Mouse (Mus musculus): Measurements from ENCODE around the gene Vldlr. TPM values are rescaled to one million over a fixed set of nuclear protein-coding genes. Genes with fewer than 3 reads are reported as not detected.

The Vldlr gene
- 10 to 100 TPM; 49.5 to 50.4 TPM for total RNA-seq (2021)
- long read RNA-seq, experiment 1, full-length matches to known transcripts, result 5 of 13 reads
- long read RNA-seq, experiment 1, partial matches to known transcripts, result 4 of 13 reads
- long read RNA-seq, experiment 1, other reads (novel, unspliced or antisense), result 4 of 13 reads
- long read RNA-seq, experiment 2, full-length matches to known transcripts, result 4 of 11 reads
- long read RNA-seq, experiment 2, partial matches to known transcripts, result 6 of 11 reads
- long read RNA-seq, experiment 2, other reads (novel, unspliced or antisense), result 1 of 11 reads

DNA sequence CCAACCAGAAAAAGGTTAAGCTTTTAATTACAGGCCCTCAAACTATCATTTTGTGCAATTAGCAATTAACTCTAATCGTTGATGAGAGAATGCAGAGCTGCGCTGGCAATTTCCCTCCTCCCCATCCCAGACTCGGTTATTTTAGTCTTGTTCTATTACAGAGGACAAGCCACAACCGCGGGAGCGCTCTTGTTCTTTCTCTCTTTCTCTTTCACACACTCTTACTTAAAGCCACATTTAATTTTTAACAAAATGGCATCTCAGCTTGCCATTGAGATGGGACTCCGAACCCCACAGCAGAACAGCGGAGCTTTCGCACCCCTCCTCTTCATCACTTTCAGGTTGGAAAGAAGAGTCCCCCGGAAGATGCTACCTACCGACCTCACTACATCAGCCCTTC is at the start of gene Vldlr:
Gene Vldlr, plus strand, starts transcription at position 167 of the 400 bp plus-strand sequence.
- DNase-seq (ENCODE audit: low spot score in 2 of 2), result peak in 1 of 2 experiments; percentile 45

DNA sequence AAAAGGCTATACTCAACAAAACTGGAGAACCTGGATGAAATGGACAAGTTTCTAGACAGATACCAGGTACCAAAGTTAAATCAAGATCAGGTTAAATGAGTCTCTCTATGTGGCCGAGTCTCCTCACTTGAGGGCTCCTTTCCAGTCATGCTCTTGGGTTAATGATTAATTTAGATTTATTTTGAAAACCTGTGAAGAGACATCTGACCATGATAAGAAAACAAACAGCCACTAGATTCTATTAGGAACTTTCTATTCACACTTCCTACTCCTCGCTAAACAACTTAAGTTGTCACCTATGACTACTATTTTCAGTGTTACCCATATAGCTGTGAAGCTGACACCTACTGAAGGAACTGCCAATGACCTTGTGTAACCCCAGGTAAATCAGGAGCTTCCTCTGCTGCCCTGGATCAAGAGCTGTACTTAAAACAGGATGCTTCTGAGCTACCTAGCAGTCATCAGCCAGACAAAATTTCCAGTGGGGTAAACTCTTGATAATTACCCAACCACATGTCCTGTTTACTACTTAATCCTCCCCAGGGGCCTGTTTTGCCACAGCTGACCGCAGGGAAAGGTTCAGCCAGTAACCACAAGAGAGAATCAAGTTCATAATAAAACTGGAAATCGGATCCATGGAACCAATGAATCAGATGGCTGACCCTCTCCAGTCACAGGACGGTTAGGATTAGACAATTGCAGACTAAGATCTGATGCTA is 48.5 kb upstream of the Vldlr start:
- no peak for DNase-seq (ENCODE audit: low spot score in 2 of 2)

DNA sequence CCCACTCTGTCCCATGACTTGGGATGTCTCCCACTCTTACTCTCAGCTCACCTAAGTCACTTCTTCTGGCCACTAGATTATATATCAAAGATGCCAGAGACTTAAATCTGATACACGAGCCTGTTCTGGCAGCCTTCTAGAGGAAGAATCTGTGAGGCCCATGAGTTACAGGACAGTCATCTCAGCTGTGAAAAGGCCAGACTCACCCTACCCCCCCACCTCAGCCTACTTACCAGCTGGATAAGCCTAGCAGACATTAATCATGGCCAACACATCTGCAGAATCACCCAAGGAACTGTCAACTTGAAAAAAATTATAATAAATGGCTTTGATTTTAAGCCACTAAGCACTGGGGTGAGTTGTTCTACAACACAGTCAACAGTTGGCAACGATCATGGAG is 42.4 kb upstream of the Vldlr start:
- no peak for DNase-seq (ENCODE audit: low spot score in 2 of 2)

DNA sequence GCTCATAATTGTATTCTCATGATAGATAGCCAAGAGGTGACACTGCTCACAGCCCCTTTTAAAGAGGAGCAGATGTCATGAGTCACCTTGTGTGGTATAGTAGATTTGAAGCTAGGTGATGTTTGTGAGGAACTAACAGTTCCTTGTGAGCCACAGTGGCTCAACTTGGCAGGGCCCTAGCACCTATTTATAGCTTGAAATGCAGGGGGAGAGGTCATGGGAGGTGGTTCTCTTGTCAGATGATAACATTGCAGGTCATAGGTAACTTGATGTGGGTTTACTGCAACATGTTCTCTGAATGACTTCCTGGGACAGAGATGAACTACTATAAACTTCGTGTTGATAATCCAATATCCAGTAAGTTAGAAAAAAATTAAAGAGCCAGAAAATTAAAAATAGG is 40.7 kb upstream of the Vldlr start:
- DNase-seq (ENCODE audit: low spot score in 2 of 2), result no peak

DNA sequence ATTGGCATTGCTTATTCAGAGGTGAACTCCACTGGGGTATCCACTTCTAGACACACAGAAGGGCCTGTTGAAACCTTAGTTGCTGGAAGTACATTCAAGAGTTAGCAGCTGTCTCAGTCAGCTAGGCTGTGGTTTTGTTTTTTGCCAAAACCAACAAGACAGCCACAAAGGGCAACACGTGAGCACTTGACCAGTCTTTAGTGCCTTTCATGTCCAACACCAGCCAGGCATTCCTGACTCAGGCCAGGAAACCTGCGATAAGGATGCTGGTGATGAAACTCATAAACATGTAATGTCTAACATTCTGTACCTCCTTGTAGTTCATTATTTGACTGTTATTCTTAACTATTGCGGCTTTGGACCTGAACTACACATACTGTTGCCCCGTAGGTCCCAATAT is 39.7 kb upstream of the Vldlr start:
- no peak for DNase-seq (ENCODE audit: low spot score in 2 of 2)

DNA sequence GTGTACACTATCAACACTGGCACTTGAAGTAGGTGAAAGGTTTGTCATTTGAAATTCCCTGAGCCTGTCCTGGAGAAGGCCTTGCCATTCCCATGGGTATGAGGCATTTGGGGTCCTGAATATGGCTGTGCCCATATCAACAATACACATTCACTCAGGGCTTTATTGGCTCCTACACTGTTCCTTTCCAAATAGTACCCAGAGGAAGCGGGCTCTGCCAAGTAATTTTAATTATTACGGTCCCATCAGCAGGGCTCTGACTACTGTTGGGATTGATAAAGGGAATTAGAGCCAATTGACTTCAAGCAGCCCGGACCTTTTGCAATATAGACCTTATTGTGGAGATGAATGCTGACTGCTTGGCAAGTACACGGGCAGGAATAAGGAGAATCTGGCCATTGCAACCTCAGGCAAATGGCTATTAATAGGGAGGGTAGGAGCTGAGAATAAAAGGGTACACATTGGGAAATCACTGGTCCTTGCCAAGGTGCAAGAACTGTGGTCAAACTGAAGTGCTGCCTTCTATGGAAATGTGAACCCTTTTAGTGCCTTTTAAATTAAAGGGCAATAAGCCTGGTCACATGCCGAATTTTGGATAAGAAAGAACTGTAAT is 38.0 kb upstream of the Vldlr start:
- peak in 1 of 2 experiments; percentile 1 for DNase-seq (ENCODE audit: low spot score in 2 of 2)

DNA sequence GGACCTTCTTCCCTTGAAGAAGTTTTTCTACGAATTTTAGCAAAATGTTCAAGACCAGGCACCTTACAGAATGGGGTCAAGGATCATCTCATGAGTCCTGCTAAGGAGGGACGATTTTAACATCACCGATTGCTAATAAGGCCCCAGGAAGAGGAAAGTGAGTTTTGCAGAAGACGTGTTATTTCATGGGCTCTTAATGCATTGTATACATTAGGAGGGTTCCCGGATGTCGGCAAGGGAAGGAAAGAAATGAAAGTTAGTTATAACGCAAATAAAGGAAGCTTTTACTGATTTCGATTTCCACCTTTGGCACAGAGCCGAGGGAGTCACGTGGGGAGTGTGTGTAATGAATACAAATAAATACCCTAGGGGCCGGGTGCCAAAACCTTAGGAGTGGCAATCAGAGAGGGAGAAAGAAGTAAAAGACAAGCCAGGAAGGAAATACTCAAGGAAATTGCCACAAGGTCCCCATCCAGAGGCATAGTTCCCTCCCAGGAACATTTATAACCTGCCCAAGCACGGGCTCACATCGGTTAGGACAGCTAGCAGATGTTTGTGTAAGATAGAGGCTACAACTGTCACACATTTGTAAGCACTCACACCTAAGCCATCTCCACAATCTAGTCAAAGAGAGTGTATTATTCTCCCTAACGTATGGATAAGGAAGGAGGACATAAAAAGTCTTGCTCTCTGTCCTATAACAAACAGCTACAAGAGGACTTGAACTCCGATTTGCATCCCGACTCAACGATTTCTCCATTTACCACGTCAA is 35.7 kb upstream of the Vldlr start:
- peak in 1 of 2 experiments; percentile 36 for DNase-seq (ENCODE audit: low spot score in 2 of 2)

DNA sequence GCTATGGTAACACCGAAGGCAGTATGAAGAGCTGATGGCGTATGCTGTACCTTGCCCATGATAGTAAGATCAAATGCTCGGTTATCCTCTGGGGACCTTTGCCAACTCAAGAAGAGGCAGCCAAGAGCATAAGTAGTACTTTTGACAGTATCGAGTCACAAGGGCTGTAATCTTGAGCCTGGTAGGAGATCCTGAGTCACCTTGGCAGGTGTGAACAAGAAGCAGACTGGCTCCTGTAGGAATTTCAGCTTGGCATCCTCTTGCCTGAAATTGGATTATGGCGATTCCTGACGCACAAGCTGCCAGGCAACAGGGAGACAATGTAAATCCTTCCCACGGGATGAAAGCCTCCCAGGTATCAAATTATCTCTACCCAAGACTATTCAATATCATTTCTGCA is 32.8 kb upstream of the Vldlr start:
- no peak for DNase-seq (ENCODE audit: low spot score in 2 of 2)

DNA sequence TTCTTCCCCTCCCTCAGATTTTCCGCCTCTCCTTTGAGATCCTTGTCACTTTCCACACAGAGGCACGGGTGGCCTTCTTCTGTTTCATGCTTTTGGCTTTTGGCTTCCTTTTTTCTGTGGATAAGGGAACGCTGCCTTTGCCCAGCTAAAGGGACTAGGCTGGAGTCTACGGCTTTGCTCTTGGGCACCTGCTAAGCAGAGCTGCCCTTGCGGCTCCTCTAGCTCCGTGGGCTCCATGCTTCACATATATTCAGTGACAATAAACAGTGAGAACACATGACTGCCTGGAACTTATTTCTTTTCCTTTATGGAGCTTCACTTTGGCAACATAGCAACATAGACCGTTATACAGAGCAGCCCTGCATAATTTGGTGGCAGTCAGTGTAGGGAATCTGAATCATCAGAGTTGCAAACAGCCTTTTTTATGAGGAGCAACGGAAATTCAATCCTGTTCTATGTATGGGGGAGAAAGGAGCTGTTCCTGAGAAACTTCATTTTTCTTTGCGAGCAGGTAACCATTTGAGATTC is 12.5 kb upstream of the Vldlr start:
- DNase-seq (ENCODE audit: low spot score in 2 of 2), result no peak

DNA sequence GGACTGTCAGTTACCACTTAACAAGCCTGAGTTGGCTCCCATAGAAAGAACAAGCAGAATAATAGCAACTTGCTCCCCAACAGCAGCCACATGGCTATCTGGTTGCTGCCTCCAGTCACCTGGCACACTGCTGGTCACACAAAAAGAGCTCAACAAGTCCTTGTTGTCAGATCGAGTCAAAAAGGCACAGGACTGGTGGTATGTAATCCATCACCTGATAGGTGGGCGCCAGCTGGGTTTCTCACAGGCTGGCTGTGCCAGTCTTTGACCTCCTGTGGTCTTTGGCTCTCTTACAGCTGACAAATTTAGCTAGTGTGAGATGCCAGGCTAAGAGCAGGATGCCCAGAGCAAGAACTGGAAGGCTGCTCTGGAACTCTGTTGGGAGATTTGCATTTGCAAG is 5.3 kb upstream of the Vldlr start:
- DNase-seq (ENCODE audit: low spot score in 2 of 2), result peak; percentile 21

DNA sequence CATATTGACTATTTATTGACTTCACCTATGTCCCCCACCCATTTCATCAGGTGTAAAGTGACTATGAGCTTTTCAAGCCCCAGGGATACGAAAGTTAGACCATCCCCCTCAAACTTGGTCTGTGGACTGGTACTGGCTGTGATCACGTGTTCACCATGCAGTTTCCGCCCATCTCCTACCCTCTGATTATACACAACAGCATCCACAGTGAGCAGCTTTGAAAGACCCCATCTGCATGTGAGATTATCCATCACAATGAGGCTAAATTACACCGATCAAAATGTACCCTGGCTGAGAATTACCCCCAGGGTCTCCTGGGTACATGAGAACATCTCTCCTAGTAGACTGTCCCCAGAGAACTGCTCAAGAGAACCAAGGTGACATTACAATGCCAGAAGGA is 688 bp upstream of the Vldlr start:
- no peak for DNase-seq (ENCODE audit: low spot score in 2 of 2)

DNA sequence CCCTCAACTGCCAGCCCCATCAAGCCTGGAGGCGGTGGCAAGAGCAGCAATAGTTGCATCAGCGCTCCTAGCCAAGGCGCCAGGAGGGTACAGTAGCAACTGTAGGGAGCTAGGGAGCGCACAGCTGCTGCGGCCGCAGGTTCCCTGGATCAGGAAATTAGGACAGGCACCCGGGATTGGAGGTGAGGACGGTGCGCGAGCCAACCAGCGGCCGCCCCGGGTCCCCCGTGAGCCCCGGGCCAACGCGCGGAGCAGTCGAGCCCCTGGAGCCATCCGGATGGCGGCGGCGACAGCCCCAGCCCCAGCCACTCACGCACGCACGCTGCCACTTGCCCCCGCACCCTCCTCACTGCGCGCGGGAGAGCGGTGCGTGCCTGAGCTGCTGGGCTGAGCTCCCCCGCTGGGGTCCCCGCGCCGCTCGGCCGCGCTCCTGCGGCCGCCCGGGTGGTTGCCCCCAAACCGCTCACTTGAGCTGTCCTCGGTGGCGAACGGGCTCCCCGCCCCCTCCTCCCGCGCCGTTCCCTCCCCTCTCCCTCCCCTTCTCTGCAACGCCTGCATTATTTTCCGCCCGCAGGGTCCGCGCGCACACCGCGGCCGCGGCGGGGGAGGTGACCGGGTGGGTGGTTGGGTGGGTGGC is 601 bp downstream of the Vldlr start:
- DNase-seq (ENCODE audit: low spot score in 2 of 2), result peak; percentile 52 to 75

DNA sequence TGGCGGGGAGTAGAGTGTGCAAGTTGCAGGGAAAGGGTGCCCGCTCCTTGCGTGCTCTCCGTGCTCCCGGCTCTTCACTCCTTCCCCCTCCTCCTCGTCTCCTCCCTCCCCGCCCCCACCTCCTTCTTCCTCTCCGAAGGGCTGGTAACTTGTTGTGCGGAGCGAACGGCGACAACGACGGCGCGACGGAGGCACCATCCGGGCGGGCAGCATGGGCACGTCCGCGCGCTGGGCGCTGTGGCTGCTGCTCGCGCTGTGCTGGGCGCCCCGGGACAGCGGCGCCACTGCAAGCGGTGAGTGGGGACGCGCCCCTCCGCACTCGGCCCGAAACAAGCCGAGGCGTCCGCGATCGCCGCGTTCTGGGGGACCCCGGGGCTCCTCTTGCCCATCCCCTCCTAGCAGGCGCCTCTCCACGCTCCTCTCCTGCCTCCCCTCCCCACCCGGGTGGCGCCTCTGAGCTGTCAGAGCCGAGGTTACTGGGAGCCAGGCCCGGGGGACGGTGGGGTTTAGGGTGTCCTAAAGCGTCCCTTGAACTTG is 1.2 kb downstream of the Vldlr start:
- peak; percentile 65 to 78 for DNase-seq (ENCODE audit: low spot score in 2 of 2)

DNA sequence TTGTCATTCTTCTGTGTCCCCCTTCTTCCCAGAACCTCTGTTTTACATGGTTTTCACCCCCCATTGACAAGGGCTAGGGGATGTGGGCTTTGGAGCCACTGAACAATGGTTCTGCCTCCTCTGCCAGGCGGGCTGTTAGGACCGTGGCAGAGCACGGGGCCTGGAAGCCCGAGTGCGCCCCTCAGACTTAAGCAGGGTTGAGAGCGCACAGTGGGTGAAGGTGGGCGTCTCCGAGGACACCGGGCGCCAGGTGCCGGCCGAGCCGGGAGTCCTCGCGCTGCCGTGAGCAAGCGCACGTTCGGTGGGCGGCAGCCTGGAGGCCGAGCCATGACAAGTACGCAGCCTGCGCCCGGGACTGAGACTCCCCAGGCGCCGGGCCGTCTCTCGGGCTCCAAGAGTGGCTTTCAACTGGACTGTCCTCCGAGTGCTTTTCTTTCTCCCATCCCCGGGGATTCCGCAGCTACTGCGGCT is 1.7 kb downstream of the Vldlr start:
- DNase-seq (ENCODE audit: low spot score in 2 of 2), result peak in 1 of 2 experiments; percentile 56

DNA sequence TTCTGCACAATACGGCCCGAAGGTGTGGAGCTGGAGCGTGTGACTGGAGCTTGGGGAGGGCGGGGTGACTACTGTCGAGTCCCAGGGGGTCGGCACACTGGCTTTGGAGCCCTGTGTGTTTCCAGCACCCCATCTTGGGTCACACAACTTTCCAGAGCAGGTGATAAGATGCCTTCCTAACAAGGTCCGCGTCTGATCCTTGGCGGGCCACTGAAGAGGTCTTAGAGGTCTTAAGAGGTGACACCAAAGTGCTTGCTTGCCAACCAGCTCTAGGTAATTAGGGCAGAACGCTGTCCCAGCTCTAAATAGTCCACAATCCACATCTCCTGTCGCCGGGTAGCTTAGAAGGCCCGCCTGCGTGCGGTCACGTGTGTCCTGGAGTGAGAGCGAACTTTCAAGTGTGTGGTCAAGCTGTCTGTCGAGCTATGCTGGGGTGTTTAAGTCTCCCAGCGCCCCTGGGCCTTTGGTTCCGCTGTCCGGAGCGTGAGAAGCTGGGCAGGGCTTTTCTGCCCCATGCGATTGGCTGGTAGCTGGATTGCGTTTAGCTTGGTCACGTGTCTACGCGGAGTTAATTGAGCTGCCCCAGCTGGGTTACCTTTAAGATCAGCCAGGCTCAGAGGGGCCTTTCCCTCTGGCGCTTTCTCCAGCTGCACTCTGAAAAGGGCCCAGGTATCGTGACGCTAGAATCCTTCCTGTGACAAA is 2.4 kb downstream of the Vldlr start:
- DNase-seq (ENCODE audit: low spot score in 2 of 2), result peak; percentile 42 to 54

DNA sequence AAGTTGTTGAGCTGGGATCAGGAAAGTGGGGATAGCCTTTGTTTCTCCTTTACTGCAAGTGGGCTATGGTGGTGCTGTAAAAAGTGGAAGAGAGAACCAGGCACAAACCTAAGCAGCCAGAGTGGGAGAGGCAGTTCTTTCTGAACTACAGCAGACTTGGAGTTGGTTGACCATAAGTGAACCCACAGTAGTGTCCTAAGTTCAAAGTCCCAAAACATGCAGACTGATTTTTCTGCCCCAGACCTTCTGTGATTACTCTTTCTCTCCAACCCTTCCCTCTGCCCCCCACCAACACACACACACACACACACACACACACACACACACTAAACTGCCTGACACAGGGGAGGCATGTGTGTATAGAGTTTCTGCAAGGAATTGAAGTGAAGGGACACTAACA is 3.3 kb downstream of the Vldlr start:
- DNase-seq (ENCODE audit: low spot score in 2 of 2), result no peak

DNA sequence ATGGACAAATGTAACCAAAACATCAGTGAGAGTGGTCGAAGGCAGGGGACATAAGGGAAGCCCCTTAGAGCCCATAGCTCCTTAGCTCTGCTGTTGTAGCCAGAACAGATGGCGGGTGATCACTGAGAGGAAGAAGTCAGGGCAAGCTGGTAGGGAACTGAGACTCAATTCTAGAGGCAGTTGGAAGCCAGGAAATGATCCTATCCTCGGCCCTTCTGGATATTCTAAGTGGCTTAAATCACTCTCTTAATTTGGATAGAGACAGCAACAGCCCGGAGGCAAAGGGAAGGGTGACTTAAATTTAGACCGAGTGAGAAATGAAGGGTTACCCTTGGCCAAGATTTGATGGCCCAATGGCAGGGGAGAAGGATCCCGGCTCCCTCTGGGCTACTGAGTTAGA is 6.8 kb downstream of the Vldlr start:
- DNase-seq (ENCODE audit: low spot score in 2 of 2), result no peak

DNA sequence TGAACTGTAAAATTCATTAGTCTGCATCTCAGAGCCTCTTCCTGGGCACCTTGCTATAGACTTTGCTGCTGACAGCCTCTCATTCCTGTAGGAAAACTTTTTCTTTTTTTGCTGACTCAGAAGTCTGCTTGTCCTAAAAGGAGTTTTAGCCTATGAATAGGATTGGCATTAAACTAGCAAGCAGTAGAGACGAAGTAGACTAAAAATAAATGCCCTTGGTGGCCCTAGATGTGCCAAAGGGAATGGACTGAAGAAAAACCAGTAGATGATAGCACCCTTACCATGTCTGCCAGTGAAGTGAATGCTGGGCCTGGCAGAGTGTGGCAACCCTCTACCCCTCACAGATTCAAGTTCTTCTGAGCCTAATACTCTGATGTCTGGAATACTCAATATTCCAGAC is 8.1 kb downstream of the Vldlr start:
- no peak for DNase-seq (ENCODE audit: low spot score in 2 of 2)

DNA sequence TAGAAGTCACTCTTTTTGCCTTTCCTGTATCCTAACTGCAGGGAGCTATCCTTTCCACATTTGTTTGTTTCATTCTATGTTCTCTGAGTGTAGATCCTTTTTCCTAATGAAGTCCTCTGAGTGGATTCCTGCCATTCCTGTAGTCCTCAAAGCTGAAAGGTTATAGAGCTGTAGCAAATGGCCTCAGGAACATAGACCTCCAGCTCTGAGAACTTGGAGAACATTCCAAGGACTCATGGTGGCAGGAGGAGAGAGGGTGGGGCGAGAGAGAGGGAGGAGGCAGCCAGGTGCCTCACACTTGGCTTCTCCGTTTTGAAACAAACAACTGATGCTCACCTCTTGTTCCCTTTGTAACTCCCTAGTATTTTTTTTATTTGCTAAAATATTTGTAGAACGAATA is 10.3 kb downstream of the Vldlr start:
- DNase-seq (ENCODE audit: low spot score in 2 of 2), result no peak

DNA sequence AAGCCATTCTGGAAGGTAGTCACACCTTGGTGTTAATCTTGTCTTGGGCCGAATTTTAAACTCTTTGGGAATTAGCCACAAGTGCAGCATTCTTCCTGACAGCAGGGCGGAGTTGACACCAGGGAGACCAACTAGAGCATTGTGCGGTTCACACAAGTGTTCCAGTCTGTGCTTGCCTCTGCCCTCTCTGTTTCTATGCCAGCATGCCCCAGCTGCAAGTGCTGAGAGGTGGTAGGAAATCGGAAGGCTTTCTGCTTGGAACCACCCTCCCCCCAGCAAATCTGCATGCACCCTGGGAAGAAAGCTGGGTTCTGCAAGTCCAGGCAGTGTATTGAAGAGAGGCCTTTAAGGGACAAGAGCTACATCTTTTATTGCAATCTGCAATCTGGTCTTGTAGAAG is 10.8 kb downstream of the Vldlr start:
- DNase-seq (ENCODE audit: low spot score in 2 of 2), result peak in 1 of 2 experiments; percentile 39
